Mouse (Mus musculus): ENCODE data around the gene Igsf21.

GRCm38 (mm10) chr4:140108871-140109625, 137.5 kb downstream of the Igsf21 start:
- TF ChIP-seq CTCF (IDR thresholded peaks at IDR 0.05; ENCODE audit: low read depth, low read length) (no peak), POLR2A (IDR thresholded peaks at IDR 0.05; ENCODE audit: insufficient read depth, low read length) (no peak)

Measured in ES-Bruce4 (cell line).